Mouse (Mus musculus) brain, embryonic 18.5 days (tissue): ENCODE measurements around the gene Gm20806.
"Not testable (repeated sequence)": the region's sequence is repeated elsewhere in the genome, so short reads cannot be mapped to it uniquely, and the experiment has no call there.

Experiments
- DNase-seq: peaks from one replicate; pipeline ENCODE4 v3.0.0-alpha.2; 2012; ENCODE audit warnings: low read depth, low spot score

Gene Gm20806

GRCm38 (mm10) chrY:78837956-78838355, at the start of gene Gm20806:
Gene Gm20806, minus strand, starts transcription at chrY:78838056.
- DNase-seq = not testable (repeated sequence)
